Mouse (Mus musculus): ENCODE data around the gene Ahctf1. TPM values are rescaled to one million over a fixed set of nuclear protein-coding genes. Genes with fewer than 3 reads are reported as not detected.
A peak's percentile ranks its signal among the peaks of the same experiment; 100 is the strongest.

Gene Ahctf1
- polyA plus RNA-seq, 1 experiment from 2014 or later, result 20.6 TPM

DNA sequence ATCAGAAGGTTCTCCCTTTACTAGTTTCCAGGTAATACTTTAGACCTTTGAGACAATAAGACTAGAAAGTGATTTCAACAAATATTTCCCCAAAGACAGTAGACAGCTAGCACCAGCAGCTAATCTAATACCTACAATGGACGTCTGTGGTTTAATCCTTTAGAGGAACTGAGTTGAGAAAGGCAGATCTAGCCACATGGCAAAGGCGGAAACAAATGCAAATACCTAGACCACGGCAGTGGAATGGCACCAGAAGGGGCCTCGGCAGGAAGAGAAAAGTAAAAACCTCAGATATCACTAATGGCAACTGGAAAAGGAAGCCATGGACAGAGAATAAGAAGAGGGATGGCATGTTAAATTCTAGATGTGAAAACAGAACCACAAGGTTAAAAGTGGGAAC is 16.2 kb downstream of the Ahctf1 start:
- Histone ChIP-seq H3K9me3 (no peaks in the 10 kb centered on the region), H3K9ac (no peak overlapping the region), H3K4me3 (replicated peaks) (no peak overlapping the region), H3K27me3 (replicated peaks) (no peaks in the 10 kb centered on the region), H3K4me1 (replicated peaks) (no peaks in the 10 kb centered on the region), H3K27ac (no peak overlapping the region), H3K4me2 (replicated peaks) (no peak overlapping the region), H3K36me3 (peaks cover 26% of the 10 kb centered on the region; the same call in 1 of the 2 replicates)
- WGBS, result 78% methylated on average over 4 of the region's 4 CpGs
- no peak for ATAC-seq

GRCm38 (mm10) chr1:179785502-179785901 is 18.0 kb downstream of the Ahctf1 start:
- Histone ChIP-seq H3K36me3 (peaks cover 23% of the 10 kb centered on the region; the same call in 1 of the 2 replicates), H3K4me1 (replicated peaks) (no peaks in the 10 kb centered on the region)

GRCm38 (mm10) chr1:179784098-179784497 is 19.4 kb downstream of the Ahctf1 start:
- no peak overlapping the region for H3K4me2 ChIP-seq (replicated peaks)
- no peak for ATAC-seq
- H3K27ac ChIP-seq, result no peak overlapping the region
- H3K27me3 ChIP-seq (replicated peaks), result no peaks in the 10 kb centered on the region
- no peaks in the 10 kb centered on the region for H3K9me3 ChIP-seq
- no peak overlapping the region for H3K9ac ChIP-seq
- H3K4me3 ChIP-seq (replicated peaks), result no peak overlapping the region
- peaks cover 23% of the 10 kb centered on the region for H3K36me3 ChIP-seq
- no peaks in the 10 kb centered on the region for H3K4me1 ChIP-seq (replicated peaks)
- WGBS, result 92% methylated on average over 4 of the region's 4 CpGs

More at GRCm38 (mm10) chr1:179785502-179785901, 18.0 kb downstream of the Ahctf1 start:
- Histone ChIP-seq H3K27me3 (replicated peaks) (no peaks in the 10 kb centered on the region), H3K27ac (no peak overlapping the region), H3K9ac (no peak overlapping the region), H3K9me3 (no peaks in the 10 kb centered on the region), H3K4me3 (replicated peaks) (no peak overlapping the region), H3K4me2 (replicated peaks) (no peak overlapping the region)
- WGBS, result 88% methylated on average over 5 of the region's 5 CpGs
- ATAC-seq, result no peak

DNA sequence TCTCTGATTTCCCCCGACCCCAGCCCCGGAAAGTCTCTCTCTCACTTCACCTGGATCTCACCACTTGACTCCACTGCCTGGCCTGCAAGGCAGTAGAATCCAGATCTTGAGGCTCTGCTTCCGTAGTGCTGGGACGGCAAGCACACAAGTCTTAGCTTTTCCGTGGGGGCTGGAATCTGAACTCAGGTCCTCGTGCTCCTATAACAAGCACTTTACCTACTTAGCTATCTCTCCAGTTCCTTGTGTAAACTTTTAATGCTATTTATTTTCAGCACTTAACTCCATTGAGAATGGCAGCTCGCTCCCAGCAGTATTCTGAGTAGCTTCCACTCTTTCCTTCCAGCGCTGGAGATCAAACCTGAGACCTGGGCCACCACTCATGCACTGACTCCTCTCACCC is 26.6 kb downstream of the Ahctf1 start:
- no peak overlapping the region for H3K4me2 ChIP-seq (replicated peaks)
- H3K4me3 ChIP-seq (replicated peaks), result no peak overlapping the region
- no peaks in the 10 kb centered on the region for H3K4me1 ChIP-seq (replicated peaks)
- ATAC-seq, result no peak
- peaks cover 32% of the 10 kb centered on the region for H3K36me3 ChIP-seq
- no peaks in the 10 kb centered on the region for H3K9me3 ChIP-seq
- H3K27ac ChIP-seq, result no peak overlapping the region
- H3K9ac ChIP-seq, result no peak overlapping the region
- no peaks in the 10 kb centered on the region for H3K27me3 ChIP-seq (replicated peaks)
- 95% methylated on average over 8 of the region's 8 CpGs for WGBS

DNA sequence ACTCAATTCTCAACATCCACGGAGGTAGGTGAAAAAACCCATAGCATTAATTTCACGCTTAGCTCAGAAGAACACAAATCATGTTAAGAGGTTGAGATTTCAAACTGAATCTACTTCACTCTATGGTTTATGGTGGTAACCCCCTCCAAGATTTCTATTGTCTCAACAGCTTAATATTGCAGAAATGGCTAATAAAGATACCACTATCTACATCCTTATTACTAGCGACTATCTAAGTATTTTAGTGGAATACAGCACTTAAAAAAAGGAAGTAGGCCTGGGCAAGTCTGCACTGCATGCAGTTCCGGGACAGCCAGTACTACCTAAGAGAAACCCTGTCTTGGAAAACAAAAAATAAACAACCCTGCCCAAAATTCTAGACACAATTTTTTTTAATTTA is 42.9 kb downstream of the Ahctf1 start:
- Histone ChIP-seq H3K4me1 (replicated peaks) (no peaks in the 10 kb centered on the region), H3K4me3 (replicated peaks) (no peak overlapping the region), H3K36me3 (peaks cover 22% of the 10 kb centered on the region), H3K9ac (no peak overlapping the region), H3K27ac (no peak overlapping the region), H3K9me3 (no peaks in the 10 kb centered on the region), H3K27me3 (replicated peaks) (no peaks in the 10 kb centered on the region), H3K4me2 (replicated peaks) (no peak overlapping the region)
- ATAC-seq, result no peak
- 92% methylated on average over 4 of the region's 4 CpGs for WGBS

DNA sequence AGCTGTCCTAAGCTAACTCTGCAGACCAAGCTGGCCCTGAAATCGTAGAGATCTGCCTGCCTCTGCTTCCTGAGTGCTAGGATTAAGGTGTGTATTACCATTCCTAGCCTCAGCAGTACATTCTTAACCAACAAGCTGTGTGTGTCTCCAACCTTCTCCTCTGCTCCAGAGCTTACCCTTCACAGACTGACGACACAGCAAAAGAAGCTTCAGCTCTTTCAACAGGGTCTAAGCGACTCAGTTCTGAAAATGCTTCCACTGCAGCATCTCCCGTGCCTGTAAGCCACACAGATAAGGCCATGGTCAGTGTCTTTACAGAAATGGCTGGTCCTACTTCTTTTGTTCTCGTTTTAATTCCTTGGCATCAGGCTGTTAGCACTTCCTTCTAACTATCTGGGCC is 43.4 kb downstream of the Ahctf1 start:
- H3K9ac ChIP-seq, result no peak overlapping the region
- H3K4me1 ChIP-seq (replicated peaks), result no peaks in the 10 kb centered on the region
- no peaks in the 10 kb centered on the region for H3K9me3 ChIP-seq
- H3K4me2 ChIP-seq (replicated peaks), result no peak overlapping the region
- H3K36me3 ChIP-seq, result peaks cover 22% of the 10 kb centered on the region
- no peak overlapping the region for H3K4me3 ChIP-seq (replicated peaks)
- H3K27ac ChIP-seq, result no peak overlapping the region
- no peaks in the 10 kb centered on the region for H3K27me3 ChIP-seq (replicated peaks)
- ATAC-seq, result no peak
- 92% methylated on average over 5 of the region's 5 CpGs for WGBS

- no peak for ATAC-seq
- no peak overlapping the region for H3K27ac ChIP-seq
- H3K4me2 ChIP-seq (replicated peaks), result no peak overlapping the region
- H3K27me3 ChIP-seq (replicated peaks), result no peaks in the 10 kb centered on the region
- no peak overlapping the region for H3K4me3 ChIP-seq (replicated peaks)
- no peaks in the 10 kb centered on the region for H3K9me3 ChIP-seq
- no peaks in the 10 kb centered on the region for H3K4me1 ChIP-seq (replicated peaks)
- peaks cover 31% of the 10 kb centered on the region for H3K36me3 ChIP-seq
- no peak overlapping the region for H3K9ac ChIP-seq
These were observed 47.0 kb downstream of the Ahctf1 start for GRCm38 (mm10) chr1:179756477-179756876.

GRCm38 (mm10) chr1:179753006-179753405 is 50.5 kb downstream of the Ahctf1 start:
- WGBS, result 89% methylated on average over 8 of the region's 8 CpGs
- Histone ChIP-seq H3K9ac (no peak overlapping the region), H3K4me1 (replicated peaks) (no peaks in the 10 kb centered on the region), H3K27me3 (replicated peaks) (no peaks in the 10 kb centered on the region), H3K36me3 (peaks cover 24% of the 10 kb centered on the region), H3K4me3 (replicated peaks) (no peak overlapping the region), H3K27ac (no peak overlapping the region), H3K9me3 (no peaks in the 10 kb centered on the region), H3K4me2 (replicated peaks) (no peak overlapping the region)
- ATAC-seq, result no peak

DNA sequence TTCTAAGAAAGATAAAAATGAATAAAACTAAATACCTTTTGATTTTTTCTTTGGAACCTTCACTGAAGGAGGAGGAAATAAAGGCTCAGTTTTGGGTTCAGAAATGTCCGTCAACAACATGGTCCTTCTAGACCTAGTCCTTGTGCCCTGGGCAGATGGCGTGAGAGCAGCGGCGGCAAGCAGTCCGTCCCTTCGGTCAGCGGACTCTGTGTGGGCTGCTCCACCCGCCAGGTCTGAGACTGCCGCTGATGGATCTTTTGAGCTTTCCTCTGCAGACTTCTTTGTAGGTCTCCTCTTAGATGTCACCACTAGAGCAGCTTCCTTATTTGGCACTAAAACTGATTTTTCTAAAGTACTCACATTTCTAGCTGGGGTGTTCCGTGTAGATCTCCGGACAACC is 51.2 kb downstream of the Ahctf1 start:
- no peak overlapping the region for H3K9ac ChIP-seq
- no peak for ATAC-seq
- H3K27me3 ChIP-seq (replicated peaks), result no peaks in the 10 kb centered on the region
- no peak overlapping the region for H3K27ac ChIP-seq
- no peaks in the 10 kb centered on the region for H3K4me1 ChIP-seq (replicated peaks)
- no peak overlapping the region for H3K4me2 ChIP-seq (replicated peaks)
- peaks cover 29% of the 10 kb centered on the region for H3K36me3 ChIP-seq
- no peaks in the 10 kb centered on the region for H3K9me3 ChIP-seq
- 97% methylated on average over 11 of the region's 11 CpGs for WGBS
- no peak overlapping the region for H3K4me3 ChIP-seq (replicated peaks)

- peaks cover 19% of the 10 kb centered on the region for H3K36me3 ChIP-seq
- no peak within 1 kb of the TSS for H3K4me2 ChIP-seq (replicated peaks)
- H3K27ac ChIP-seq, result no peak within 1 kb of the TSS
- no peaks in the 10 kb centered on the region for H3K4me1 ChIP-seq (replicated peaks)
- no peaks in the 10 kb centered on the region for H3K27me3 ChIP-seq (replicated peaks)
- H3K9me3 ChIP-seq, result no peaks in the 10 kb centered on the region
- H3K4me3 ChIP-seq (replicated peaks), result no peak within 1 kb of the TSS
- WGBS, result 90% methylated on average over 9 of the region's 9 CpGs
- ATAC-seq, result no peak
- no peak within 1 kb of the TSS for H3K9ac ChIP-seq
These were observed 58.3 kb downstream of the Ahctf1 start, which contains the start of gene Kif28 for GRCm38 (mm10) chr1:179745171-179745570. Gene Kif28 (minus strand): TSS chr1:179745271.

- Histone ChIP-seq H3K4me1 (replicated peaks) (no peaks in the 10 kb centered on the region), H3K4me2 (replicated peaks) (no peak overlapping the region), H3K36me3 (peaks cover 18% of the 10 kb centered on the region), H3K9me3 (no peaks in the 10 kb centered on the region), H3K9ac (no peak overlapping the region), H3K4me3 (replicated peaks) (no peak overlapping the region), H3K27me3 (replicated peaks) (no peaks in the 10 kb centered on the region), H3K27ac (no peak overlapping the region)
- 66% methylated on average over 4 of the region's 4 CpGs for WGBS
- peak; percentile 84 for ATAC-seq
These were observed 59.8 kb downstream of the Ahctf1 start for GRCm38 (mm10) chr1:179743593-179744193.

DNA sequence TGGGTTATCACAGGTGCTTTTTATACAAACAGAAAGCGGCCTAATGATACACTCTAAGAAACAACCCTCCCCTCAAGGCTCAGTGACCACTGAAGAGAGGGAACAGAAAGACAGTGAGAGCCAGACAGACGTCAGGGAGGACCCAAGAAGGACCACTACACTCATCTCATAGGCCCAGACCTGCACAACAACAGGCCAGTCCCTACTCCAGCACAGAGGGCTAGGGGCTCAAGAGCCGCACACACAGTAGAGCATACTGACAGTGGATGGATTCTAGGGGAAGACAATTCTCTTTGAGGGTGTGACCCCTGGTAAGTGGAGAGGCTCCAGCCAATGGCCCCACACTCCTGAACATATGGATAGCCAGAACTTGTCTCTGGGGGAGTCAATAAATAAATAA is 67.0 kb downstream of the Ahctf1 start:
- Histone ChIP-seq H3K27me3 (replicated peaks) (no peaks in the 10 kb centered on the region), H3K4me2 (replicated peaks) (no peak overlapping the region), H3K9me3 (no peaks in the 10 kb centered on the region), H3K27ac (no peak overlapping the region), H3K36me3 (no peaks in the 10 kb centered on the region), H3K9ac (no peak overlapping the region), H3K4me1 (replicated peaks) (no peaks in the 10 kb centered on the region), H3K4me3 (replicated peaks) (no peak overlapping the region)
- no peak for ATAC-seq
- 80% methylated on average over 3 of the region's 3 CpGs for WGBS
